Mouse (Mus musculus) large intestine, adult 2 months (tissue): Measurements from ENCODE around the gene Stoml1. TPM values are rescaled to one million over a fixed set of nuclear protein-coding genes. Genes with fewer than 3 reads are reported as not detected.
"Not testable (repeated sequence)": the region's sequence is repeated elsewhere in the genome, so short reads cannot be mapped to it uniquely, and the experiment has no call there.

Experiments
- DNase-seq: peaks from one replicate; pipeline ENCODE4 v3.0.0-alpha.2; 2012; ENCODE audit warnings: low read depth, low spot score
- WGBS: fragments of 180-500 bp; shearing (Covaris S2); methylation state at CpG from one replicate; pipeline ENCODE4 v1.1.7; 2018; 5-methylcytosine and 5-hydroxymethylcytosine counted together
- polyA plus RNA-seq: library from polyadenylated mRNA; depleted of rRNA; stranded (reverse); fragments of >200 nt; gene quantifications from 2 replicates; pipeline ENCODE4 v1.2.3, GENCODE M21; 2012

Stoml1 gene
- polyA plus RNA-seq, 1 experiment: 23.4 TPM

DNA sequence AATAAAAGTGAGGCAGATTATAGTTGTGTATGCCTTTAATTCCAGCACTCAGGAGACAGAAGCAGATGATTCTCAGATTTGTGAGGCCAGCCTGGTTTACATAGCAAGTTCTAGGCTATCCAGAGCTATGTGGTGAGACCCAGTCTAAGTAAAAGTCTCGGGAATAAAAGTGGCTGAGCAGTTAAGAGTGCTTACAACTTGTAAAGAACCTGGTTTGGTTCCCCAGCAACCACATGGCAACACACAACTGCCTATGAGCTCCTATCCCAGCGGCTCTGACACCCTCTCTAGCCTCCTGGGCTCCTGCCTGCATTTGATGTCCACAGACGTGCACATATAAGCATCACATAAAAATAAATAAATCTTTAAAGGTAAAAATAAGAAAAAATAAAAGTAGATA lies 17.1 kb downstream of the Stoml1 start:
- DNase-seq: no peak
- 49% methylated on average over 3 of the region's 3 CpGs for WGBS

DNA sequence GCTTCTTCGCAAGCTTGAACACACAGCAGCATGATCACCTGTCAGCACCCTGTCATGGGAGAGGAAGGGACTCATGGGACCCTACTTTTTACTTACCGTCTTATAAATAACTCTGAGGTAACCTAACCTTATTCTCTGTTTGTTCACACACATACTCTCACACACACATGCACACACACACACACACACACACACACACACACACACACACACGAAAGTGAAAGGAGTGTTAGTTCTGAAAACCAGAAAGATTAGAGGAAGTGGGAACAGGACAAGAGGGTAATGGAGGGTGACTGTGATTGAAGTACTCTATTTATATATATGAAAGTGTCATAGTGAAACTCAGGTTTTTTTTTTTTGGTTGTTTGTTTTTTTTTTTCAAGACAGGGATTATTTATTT lies 18.1 kb downstream of the Stoml1 start:
- whole genome bisulfite sequencing: 76% methylated on average over 3 of the region's 3 CpGs
- no peak for DNase-seq

DNA sequence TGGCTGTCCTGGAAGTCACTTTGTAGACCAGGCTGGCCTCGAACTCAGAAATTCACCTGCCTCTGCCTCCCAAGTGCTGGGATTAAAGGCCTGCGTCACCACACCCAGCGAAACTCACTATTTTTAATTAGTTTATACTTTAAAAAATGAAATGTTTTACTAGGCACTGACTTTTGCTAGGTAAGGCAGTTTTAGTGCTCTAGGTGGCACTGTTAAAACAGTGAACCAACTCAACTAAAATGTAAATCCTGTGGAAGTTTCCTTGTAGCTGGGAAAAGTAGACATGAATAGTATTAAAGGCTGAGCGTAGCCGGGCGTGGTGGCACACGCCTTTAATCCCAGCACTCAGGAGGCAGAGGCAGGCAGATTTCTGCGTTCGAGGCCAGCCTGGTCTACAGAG lies 18.6 kb downstream of the Stoml1 start:
- 86% methylated on average over 9 of the region's 9 CpGs for WGBS
- DNase-seq: not testable (repeated sequence)

DNA sequence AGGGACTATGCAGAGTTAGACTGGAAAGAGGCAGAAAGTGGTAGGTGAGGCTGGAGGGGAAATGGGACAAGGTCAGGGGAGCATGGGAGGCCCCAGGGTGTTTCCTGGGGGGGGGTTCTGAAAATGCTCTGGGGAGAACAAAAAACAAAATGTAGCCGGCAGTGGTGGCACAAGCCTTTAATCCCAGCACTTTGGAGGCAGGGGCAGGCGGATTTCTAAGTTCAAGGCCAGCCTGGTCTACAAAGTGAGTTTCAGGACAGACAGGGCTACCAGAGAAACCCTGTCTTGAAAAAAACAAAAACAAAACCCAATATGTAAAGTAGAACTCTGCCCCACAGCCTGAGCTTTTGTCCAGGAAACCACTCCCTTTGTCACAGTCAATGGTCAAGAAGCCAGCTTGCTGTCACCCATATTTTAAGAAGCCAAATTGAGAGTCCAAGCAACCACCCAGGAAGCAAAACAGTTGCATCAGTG lies 19.1 kb downstream of the Stoml1 start:
- no peak for DNase-seq
- 95% methylated on average over 2 of the region's 2 CpGs for WGBS

DNA sequence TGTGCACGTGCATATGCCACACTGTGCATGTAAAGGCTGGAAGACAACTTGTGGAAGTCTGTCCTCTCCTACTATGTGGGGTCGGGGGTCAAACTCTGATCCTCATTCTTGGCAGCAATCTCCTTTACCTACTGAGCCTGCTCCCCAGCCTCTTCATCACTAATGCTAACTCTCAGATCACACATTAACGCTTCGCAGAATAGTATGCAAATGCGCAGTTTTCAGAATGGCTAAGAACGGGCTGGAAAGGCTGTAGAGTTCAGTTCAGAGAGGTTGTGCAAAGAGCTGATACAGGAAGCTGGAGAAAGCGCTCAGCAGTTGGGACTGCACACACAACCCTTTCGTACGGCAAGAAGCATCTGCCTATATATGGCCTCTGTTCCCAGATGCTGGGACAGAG lies 19.9 kb downstream of the Stoml1 start:
- no peak for DNase-seq
- WGBS: 74% methylated on average over 9 of the region's 9 CpGs

DNA sequence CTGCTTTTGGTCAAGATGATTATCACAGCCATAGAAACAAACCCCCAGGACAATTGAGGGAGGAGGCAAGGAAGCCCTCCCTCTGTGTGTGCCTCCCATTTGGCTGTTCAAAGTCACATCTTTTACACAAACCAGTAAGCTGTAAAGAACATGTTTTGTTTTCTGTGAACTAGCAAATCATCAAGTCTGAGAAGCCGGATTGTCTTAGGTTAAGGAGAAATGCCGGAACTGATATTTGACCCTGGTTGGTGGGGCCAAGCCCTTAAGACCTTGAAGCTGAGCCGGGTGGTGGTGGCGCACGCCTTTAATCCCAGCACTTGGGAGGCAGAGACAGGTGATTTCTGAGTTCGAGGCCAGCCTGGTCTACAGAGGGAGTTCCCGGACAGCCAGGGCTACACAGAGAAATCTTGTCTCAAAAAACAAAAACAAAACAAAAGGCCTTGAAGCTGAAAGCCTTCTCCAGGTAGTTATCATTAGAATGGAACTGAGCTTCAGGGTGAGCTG lies 21.2 kb downstream of the Stoml1 start:
- no peak for DNase-seq
- WGBS: 82% methylated on average over 7 of the region's 7 CpGs

DNA sequence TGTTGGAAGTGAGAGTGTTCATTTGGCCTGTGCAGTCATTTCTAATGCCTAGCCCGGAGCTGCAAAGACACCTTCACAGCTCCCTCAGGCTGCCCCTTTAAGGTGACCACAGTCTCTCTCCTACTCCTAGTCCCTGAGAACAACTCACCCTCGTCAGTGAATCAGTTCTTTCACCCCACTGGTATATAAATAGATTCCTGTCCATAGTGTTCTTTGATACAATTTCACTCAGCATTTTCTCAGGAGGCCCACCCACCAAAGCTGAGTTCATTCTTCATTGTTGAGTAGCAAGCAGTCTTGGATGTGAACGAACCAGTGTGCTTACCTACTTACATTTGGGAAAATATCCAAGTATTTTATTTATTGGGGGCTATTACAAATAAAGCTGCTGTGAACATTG lies 21.7 kb downstream of the Stoml1 start:
- WGBS: 52% methylated on average over 3 of the region's 3 CpGs
- DNase-seq: no peak

DNA sequence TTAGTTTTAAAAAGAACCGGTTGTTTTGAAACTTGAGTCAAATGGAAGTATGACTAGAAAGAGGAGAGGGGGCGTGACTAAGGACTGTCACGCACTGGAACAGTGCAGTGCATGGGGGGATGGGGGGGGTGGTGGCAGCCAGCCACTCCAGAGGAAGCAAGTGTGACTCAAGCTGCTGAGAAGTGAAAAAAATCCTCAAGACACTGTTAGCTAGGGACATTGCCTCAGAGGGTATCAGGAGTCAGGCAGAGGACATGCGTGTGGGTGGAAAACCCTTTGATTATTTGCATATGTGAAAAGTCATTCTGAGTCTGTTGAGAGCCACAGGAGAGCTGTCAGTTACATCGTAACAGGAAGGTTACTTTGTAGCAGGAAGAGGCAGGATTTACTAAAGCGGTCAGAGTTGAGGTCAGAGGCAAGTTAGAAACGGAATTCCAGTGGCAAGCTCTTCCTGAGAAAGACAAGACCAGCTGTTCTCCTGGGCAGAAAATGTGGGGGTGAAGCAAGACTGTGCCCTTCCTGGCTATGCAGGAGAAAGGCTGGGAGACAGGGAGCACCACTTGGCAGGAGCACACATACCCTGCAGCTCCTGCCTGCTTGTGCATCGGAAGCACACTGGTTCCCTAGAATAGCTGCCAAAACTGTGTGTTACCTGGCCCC lies 22.3 kb downstream of the Stoml1 start:
- 36% methylated on average over 8 of the region's 8 CpGs for WGBS

DNA sequence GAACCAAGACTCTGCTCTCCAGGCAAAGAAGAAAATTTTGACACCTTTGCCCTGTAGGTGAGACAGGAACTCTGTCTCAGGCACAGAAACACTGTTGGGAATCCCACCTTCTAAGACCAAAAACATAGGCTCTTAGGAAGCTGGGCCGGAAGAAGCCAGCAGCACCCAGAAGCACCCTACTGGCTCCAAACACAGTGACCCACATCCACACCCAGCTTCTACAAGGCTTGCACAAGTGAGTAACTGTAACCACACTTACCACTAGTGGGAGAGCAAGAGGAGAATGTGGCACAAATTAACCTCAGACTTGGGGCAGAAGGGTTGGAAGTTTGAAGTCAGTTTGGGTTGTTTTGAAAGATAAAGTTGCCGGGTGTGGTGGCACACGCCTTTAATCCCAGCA lies 22.8 kb downstream of the Stoml1 start:
- no peak for DNase-seq
- 74% methylated on average over 3 of the region's 3 CpGs for WGBS

More for the DNA sequence above, 22.3 kb downstream of the Stoml1 start:
- no peak for DNase-seq

DNA sequence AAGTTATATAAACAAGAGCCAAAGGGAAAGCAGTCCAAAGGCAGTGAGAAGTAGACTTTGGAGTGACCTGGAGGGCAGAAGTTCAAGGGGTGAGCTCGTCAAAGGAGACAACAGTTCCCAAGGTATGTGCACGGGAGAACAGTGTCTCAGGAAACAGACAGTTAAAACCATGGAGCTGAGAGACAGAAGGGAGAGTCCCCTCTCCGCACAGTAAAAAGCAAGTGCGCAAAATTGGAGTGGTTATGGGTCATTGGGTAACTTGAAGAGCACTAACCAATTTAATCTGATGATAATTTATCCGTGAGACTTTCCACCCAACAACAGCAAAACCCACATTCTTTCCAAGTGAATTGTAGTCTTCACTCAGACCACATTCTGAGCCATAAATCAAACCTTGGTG lies 23.4 kb downstream of the Stoml1 start:
- DNase-seq: no peak
- WGBS: 68% methylated on average over 5 of the region's 5 CpGs

DNA sequence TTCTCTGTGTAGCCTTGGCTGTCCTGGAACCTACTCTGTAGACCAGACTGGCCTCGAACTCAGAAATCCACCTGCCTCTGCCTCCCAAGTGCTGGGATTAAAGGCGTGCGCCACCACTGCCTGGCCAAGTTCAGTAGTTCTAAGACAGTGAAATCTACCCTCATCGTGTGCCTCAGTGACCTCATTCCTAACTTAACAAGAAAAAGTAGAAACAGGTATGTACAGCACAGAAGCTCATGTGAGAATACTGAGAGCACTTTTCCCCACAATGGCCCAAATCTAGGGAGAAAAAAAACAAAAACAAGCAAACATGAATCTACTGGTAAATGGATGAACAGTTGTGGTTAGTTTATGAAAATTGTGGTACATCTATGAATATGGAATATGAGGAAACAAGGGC lies 25.3 kb downstream of the Stoml1 start:
- DNase-seq: no peak
- WGBS: 89% methylated on average over 4 of the region's 4 CpGs

DNA sequence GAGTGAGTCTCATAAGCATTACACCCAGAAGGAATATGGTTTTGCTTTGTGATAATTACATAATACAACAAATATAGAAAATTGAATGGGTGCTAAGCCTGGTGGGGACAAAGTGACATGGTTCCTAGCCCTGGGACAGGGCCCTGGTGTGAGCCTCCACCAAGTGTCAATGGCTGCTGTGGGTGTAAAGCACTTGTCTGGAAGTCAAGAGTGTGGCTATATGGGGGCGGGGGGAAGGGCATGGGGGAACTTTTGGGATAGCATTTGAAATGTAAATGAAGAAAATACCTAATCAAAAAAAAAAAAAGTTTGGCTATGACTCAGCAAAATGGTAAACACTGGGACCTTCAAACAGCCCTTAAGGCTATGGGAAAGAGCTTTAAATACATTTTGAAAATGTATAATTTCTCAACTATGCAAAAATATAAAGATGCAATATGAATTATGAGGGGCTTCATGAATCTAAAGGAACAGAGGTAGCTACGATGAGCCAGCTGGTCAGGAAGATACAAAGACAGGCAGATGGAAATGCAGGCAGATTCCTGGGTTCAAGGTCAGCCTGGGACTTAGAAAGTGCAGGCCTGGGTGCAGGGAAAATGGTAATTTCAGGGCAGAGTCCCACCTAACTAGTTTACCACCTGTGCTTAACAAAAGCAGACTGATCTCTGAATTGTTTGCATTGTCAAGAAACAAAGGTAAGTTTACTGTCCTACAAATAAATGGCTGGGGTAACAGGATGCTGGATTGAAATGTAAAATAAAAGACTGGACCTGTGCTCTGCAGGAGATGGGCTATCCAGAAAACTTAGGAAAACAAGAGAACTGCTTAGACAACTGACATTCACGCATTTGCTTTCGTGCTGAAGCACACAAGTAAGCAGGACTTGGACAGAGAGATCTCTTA lies 26.1 kb downstream of the Stoml1 start:
- no peak for DNase-seq
- WGBS: 81% methylated on average over 4 of the region's 4 CpGs

DNA sequence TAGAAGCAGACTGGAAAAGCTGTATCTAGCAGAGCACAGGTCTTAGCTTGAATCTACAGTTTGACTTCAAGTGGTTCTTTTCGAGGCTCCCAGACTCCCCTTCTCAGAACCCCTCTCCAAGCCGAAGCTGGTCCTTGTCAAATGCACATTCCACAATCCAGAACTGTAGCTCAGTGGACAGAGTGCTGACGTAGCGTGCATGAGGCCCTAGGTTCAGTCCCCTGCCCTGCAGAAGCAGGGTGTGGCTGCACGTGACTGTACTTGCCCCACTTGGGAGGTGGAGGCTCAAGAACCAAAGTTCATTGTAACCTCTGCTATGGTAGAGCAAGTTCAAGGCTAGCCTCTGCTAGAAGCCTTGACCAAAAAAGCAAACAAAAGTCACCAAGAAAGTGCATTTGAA lies 26.8 kb downstream of the Stoml1 start:
- 31% methylated on average over 5 of the region's 5 CpGs for WGBS

DNA sequence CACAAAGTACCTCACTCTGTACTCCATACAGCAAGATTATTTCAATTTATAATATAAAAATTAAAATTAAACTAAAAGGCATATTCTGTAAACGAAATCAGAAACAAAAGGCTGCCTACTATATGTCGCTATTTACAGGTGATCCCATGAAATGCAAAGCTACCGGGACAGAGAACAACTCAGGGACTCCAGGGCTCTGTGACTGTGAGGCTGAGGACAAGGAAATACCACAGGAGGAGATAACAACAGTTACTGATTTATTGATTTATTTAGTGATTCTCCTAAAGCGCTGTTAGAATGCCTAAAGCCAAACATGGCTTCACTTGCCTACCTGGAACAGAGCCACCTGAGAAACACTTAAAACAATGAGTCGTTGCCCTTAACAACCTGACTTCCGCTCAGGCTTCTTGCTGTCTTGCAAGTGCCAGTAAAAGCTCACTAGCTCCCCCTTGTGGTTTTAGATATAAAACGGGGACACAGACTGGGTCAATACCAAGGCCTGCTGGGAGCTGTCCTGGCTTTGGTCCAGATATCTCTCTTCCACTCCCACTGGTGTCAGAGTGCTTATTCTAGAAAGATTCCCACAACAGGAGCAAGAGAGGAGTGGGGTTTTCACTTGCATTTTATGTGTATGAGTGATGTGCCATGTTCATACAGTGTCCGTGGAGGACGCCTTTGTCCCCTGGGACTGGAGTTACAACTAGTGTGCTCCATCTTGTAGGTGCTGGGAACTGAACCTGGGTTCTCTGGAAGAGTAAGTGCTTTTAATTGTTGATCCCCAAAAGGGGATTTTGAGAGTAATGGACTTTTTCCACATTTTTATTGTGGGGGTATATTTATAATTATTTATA lies 27.5 kb downstream of the Stoml1 start:
- 34% methylated on average over 9 of the region's 9 CpGs for WGBS
- peak; percentile 87 for DNase-seq

More for the DNA sequence above, 26.8 kb downstream of the Stoml1 start:
- no peak for DNase-seq

DNA sequence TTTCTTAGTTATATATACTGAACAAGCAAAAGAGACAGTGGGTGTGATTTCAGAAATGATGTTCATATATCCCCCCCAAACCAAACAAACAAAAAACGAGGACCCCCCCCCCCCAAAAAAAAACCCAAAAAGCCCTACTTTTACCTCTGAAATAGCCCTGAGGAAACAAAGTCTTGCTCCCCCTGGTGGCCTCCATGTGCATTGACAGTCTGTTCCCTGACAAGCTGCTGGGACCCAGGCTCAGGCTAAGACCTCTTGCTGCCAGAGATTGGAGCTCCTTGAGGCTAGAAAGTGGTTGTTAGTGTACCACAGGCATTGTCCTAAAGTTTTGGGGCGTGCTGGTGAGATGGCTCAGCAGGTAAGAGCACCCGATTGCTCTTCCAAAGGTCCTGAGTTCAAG lies 28.6 kb downstream of the Stoml1 start:
- no peak for DNase-seq

DNA sequence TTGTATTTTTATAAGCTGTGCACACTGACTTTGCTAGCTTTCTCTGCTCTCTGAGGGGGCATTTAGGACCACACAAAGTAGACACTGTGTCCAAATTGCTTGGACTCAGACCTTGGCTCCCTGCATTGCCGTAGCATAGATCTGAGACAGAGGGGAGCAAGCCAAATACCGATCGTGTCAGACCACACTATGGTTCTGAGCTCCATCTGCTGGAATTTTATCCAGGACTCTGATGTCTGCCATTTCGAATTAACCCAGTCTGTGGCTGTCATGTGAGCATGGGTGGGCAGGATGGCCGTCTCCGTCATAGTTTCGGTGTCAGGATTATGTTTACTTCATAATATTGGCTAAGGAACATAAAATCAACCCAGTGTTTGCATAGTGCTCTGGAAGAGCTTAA lies 30.5 kb downstream of the Stoml1 start:
- 15% methylated on average over 7 of the region's 7 CpGs for WGBS
- DNase-seq: no peak

More for the DNA sequence above, 28.6 kb downstream of the Stoml1 start:
- 55% methylated on average over 3 of the region's 3 CpGs for WGBS

DNA sequence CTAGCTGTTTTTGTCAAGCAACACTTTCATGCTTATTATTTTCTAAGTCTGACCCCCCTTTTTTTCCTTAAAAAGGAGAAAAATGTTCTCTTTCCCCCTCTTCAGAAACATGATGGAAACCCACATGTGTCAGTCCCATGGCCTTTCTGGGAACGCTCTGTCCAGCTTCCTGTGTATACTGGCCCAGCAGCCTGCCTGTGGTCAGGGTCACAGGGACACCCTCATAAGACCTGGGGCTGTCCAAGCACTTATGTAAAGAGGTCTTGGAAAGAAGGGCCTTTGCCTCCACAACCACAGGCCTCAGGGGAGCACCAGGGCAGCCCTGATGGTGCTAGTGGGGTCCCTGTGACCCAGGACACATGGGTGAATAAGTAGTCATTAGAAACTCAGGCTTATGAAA lies 36.1 kb downstream of the Stoml1 start:
- 86% methylated on average over 1 of the region's 1 CpGs for WGBS
- no peak for DNase-seq

DNA sequence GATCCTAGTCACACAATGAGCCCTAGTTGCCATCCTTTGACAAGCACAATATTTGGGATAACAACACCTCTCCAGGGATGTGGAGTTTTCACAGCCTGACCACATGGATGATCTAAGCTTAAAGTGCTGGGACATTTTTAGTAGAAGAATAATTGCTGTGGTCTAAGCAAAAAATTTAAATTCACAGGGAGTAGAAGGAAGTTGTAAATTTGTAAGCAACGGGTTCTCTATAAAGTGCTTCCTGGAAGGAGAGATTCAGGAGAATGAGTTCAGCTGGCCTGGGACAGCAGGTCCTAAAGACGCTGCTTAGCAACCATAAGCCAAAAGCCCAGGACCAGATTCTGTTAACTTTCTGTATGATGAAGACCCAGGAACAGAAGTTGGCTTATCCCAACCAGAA lies 36.9 kb downstream of the Stoml1 start:
- no peak for DNase-seq
- 38% methylated on average over 2 of the region's 2 CpGs for WGBS

DNA sequence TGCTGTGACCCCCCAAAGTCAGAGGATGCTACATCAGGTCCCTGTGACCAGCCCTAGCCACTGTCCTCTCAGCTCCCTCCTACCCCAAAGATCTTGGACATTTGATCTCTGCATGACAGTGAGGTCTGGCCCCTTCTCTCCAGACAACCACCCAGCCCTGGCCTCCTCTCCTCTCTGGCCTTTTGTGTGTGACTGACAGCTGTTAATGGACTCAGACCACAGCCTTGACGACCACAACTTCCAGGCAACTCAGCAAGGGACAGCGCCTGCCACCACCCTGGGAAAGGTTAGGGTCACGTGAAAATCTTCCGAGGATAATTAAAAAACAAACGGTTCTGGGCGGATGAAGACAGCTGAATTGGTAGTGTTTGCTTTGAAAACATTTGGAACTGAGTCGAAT lies 41.6 kb downstream of the Stoml1 start:
- no peak for DNase-seq
- WGBS: 36% methylated on average over 7 of the region's 7 CpGs

DNA sequence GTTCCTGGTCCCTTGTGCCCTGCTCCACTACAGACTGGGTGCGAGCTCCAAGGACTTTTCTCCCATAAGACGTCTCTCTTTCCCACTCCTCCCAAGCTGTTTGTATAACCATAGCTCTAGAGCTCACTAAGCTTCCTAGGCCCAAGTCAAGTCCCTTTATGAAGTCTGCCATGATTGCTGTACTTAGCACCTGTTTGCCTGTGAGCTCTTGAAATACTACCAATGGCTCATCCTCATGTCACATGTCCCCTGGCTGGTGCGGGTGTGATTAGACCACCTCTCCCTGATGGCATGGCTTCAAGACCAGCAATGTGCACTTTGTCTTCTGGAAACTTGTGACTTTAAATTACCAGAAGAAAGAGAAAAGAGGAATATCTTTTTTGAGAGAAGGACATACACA lies 42.4 kb downstream of the Stoml1 start:
- WGBS: 77% methylated on average over 3 of the region's 3 CpGs

More for the DNA sequence above, 42.4 kb downstream of the Stoml1 start:
- no peak for DNase-seq
